Comparison of ENCODE assay signal across 15 mouse cellular contexts in genomic region chr9:34732507-34732906, GRCm38 (mm10).
"Had no signal": no experiment of that assay in that cellular context is flagged by ENCODE, and none has a peak within 500 bp of the region (broad histone marks: within the 10 kb centered on the region; RNA-seq: fewer than 3 reads in every experiment).

No protein-coding gene starts in this region.

- H3K27ac ChIP-seq: left cerebral cortex, adult 2 months; limb, embryonic 10.5 days; liver, embryonic 15.5 days; midbrain, embryonic 10.5 days; neural tube, embryonic 15.5 days had no signal

- H3K4me1 ChIP-seq: limb, embryonic 10.5 days; liver, embryonic 15.5 days; midbrain, embryonic 10.5 days had no signal

- H3K4me3 ChIP-seq: left cerebral cortex, adult 2 months; limb, embryonic 10.5 days; liver, embryonic 15.5 days; midbrain, embryonic 10.5 days; myocyte; neural tube, embryonic 15.5 days had no signal

- ATAC-seq: lung, postnatal 0 days had no signal

- H3K27me3 ChIP-seq: liver, embryonic 15.5 days; neural tube, embryonic 15.5 days had no signal

- H3K4me2 ChIP-seq: liver, embryonic 11.5 days; liver, embryonic 15.5 days; neural tube, embryonic 15.5 days had no signal

- H3K9ac ChIP-seq: liver, embryonic 15.5 days; neural tube, embryonic 15.5 days had no signal

- H3K9me3 ChIP-seq: limb, embryonic 10.5 days; liver, embryonic 15.5 days; midbrain, embryonic 10.5 days; neural tube, embryonic 15.5 days had no signal

- H3K36me3 ChIP-seq: limb, embryonic 10.5 days; liver, embryonic 15.5 days; midbrain, embryonic 10.5 days; neural tube, embryonic 15.5 days had no signal

- DNase-seq: kidney, postnatal 25 days; lung, adult 2 months; lung, postnatal 4 days; midbrain, embryonic 14.5 days; right cerebral cortex, adult 18-20 months; right cerebral cortex, postnatal 25 days; thymus, postnatal 36 days had no signal
